Mouse (Mus musculus): ENCODE data around the gene Tex2. TPM values are rescaled to one million over a fixed set of nuclear protein-coding genes. Genes with fewer than 3 reads are reported as not detected.
"Not testable (repeated sequence)": the region's sequence is repeated elsewhere in the genome, so short reads cannot be mapped to it uniquely, and the experiment has no call there.

Gene Tex2
- total RNA-seq (2021), result 40.4 and 44.8 TPM in 2 replicates
- long read RNA-seq, experiment 1, full-length matches to known transcripts, result 4 of 8 reads
- long read RNA-seq, experiment 1, partial matches to known transcripts, result 3 of 8 reads
- long read RNA-seq, experiment 1, other reads (novel, unspliced or antisense), result 1 of 8 reads
- long read RNA-seq, experiment 2, full-length matches to known transcripts, result 6 of 7 reads
- long read RNA-seq, experiment 2, partial matches to known transcripts, result 0 of 7 reads
- long read RNA-seq, experiment 2, other reads (novel, unspliced or antisense), result 1 of 7 reads

- peak; percentile 99 for DNase-seq
Measured at GRCm38 (mm10) chr11:106612961-106613637, at the start of gene Tex2. Tex2 (minus strand) TSS chr11:106613423.

GRCm38 (mm10) chr11:106662634-106663407 lies 49.6 kb upstream of the Tex2 start:
- DNase-seq, result no peak

DNA sequence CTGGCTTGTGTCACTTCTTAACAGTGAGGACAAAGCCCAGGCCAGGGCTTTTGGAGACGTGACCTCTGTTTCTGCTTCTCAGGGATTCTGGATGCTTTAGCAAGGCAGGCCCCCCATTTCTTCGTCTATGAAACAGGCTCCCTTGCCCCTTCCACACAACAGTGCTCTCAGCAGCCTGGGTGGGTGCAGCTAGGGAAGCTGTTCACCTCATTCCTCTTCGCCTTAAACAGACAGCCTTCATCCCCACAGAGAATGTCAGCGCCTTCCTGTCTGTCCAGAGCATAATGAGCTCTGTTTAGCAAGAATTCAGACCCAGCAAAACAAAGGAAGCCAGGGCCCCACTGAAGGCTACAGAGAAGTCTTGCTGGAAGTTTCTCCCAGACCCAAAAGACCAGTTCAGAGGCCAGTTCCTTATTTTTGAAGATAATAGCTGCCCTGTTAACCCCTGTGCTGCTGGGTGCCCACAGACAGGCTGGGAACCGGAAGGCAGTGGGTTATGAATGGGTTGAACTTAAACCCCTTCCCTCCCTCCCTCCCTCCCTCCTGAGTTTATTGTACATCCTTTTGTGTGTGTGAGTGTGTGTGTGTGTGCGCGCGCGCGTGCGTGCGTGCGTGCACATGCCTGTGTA lies 47.3 kb upstream of the Tex2 start:
- peak; percentile 46 for DNase-seq

GRCm38 (mm10) chr11:106659598-106660295 lies 46.5 kb upstream of the Tex2 start:
- DNase-seq, result peak; percentile 49

GRCm38 (mm10) chr11:106658051-106658880 lies 45.0 kb upstream of the Tex2 start:
- peak; percentile 87 for DNase-seq

- DNase-seq, result not testable (repeated sequence)
Measured at GRCm38 (mm10) chr11:106656896-106657498, 43.8 kb upstream of the Tex2 start.

- peak; percentile 85 for DNase-seq
Measured at GRCm38 (mm10) chr11:106648347-106648746, 35.1 kb upstream of the Tex2 start.

DNA sequence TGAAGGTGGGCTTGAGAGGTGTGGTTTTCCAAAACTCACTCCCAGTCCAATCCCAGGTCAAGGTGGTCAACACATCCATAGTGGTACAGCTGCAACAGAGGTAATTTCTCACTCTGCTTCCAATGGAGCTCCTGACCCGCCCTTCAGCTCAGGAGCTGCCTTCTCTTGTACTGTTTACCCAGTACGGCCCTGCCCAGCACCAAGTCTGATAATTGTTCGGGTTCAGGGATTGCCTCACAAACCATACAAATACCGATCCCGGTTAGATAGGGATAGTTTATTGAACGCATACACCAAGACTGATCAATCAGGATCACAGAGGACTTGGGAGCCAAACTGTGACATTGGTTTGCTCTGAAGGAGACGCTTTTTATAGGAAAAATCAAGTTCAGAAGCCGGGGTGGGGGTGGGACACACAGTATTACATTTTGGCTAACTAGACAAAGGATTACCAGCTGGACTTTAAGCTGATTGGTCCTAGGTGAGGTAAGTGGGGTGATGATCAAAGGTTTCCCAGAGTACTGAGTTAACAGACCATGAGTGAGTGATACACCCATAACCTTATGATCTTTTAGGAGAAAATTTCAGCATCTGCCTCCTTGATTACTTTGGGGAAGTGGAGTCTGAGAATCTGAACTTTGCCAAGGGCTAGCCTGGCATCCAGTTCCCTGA lies 29.9 kb upstream of the Tex2 start:
- DNase-seq, result no peak

DNA sequence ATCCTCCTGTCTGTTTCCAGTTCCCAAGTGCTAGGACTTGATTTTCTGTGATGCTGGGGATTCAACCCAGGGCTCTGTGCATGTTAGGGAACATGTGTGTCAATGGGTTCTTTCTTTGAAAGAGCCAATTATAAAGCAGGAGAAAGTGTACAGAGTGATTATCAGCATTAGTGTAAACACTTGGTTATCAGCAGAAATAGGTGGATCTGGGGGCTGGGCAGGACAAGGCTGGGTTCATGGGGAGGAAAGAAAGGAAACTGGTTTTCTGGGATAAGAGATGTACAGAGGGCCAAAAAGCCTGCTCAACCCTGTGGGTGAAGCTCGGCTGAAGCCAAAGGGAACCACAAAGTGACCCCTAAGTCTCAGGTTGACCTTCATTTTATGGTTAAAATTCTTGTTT lies 28.4 kb upstream of the Tex2 start:
- DNase-seq, result no peak

- no peak for DNase-seq
Measured at GRCm38 (mm10) chr11:106640059-106640458, 26.8 kb upstream of the Tex2 start.

DNA sequence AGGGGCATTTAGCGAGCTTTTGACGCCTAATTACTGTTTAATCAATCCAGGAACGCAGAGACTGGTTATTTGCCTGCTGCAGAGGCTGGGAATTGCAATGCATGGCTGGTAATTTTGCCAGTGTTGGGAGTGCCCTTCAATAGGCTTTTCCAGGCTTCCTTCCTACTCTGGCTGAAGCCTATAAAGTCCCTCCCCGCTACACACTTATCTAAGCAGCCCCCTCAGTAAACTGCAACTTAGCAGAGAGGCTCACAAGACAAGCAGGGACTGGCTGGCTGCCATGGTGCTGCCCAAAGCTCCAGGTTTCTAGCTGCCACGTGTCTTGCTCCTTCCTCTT lies 26.1 kb upstream of the Tex2 start:
- DNase-seq, result no peak

- no peak for DNase-seq
Measured at GRCm38 (mm10) chr11:106638551-106639355, 25.5 kb upstream of the Tex2 start.

GRCm38 (mm10) chr11:106637754-106638153 lies 24.5 kb upstream of the Tex2 start:
- DNase-seq, result no peak

GRCm38 (mm10) chr11:106635946-106636345 lies 22.7 kb upstream of the Tex2 start:
- no peak for DNase-seq

GRCm38 (mm10) chr11:106634175-106634574 lies 21.0 kb upstream of the Tex2 start:
- not testable (repeated sequence) for DNase-seq

GRCm38 (mm10) chr11:106633456-106633855 lies 20.2 kb upstream of the Tex2 start:
- no peak for DNase-seq

DNA sequence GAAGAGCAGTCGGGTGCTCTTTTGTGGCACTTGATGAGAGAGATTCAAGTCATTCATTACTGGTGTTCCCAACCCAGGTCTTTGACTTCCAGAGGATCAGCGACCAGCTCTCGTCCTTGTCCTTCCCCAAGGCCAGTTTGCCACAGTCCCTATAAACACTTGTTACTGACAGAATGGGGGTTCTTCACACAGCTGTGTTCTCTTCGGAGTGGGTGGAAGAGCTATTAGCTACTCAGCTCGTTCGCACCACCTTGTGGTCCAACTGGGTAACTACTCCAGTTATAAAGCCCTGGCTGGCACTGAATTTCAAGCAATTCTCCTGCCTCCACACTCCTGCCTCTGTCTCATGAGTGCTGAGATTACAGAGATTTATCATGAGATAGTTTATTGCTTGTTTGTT lies 14.5 kb upstream of the Tex2 start:
- peak; percentile 84 for DNase-seq

- no peak for DNase-seq
Measured at GRCm38 (mm10) chr11:106625577-106625976, 12.4 kb upstream of the Tex2 start.

DNA sequence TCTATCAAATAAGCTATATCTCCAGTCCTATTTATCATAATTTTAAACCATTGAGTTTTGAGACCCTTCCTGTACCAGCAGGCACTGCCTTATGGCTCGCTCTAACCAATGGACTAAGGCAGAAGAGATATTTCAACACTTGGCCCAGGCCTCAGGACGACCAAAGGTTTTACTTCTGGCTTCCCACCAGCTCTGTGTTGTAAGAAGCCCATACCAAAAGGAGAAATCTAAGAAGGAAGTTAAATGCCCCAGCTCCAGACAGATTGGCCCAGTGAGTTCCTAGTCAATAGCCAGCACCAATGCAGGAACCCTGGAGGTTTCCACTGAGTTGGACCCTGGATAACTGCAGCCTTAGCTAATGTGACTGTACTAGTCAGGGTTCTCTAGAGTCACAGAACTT lies 10.4 kb upstream of the Tex2 start:
- peak; percentile 51 for DNase-seq

Measured in adrenal gland, postnatal 14 days (tissue).